Mouse (Mus musculus) lung, postnatal 0 days (tissue): ENCODE results near the gene Cask. TPM values are rescaled to one million over a fixed set of nuclear protein-coding genes. Genes with fewer than 3 reads are reported as not detected.
A peak's percentile ranks its signal among the peaks of the same experiment; 100 is the strongest.

Experiments
- ATAC-seq: fragments of 200-750 bp; cut with Nextera tagmentation; 2 replicates; pipeline ENCODE4 v1.8.0; 2017; ENCODE audit warnings: moderate library complexity
- DNase-seq: peaks from one replicate; pipeline ENCODE4 v3.0.0-alpha.2; 2016; ENCODE audit warnings: low spot score
- H3K27ac ChIP-seq: fragments of 300-500 bp; sonication (generic); 2 replicates; pipeline ENCODE4 v1.5.1; 2014; ENCODE audit warnings: antibody characterized with exemption, mild to moderate bottlenecking, low read length, mixed read lengths
- H3K27me3 ChIP-seq: fragments of 300-500 bp; sonication (generic); replicated peaks from 2 replicates; pipeline ENCODE4 v1.6.1; 2014; ENCODE audit warnings: low read length, mixed read lengths; ENCODE audit not compliant: insufficient read depth
- H3K36me3 ChIP-seq: fragments of 300-500 bp; sonication (generic); 2 replicates; pipeline ENCODE4 v1.6.1; 2014; ENCODE audit warnings: low read length, mixed read lengths; ENCODE audit not compliant: insufficient read depth
- H3K4me1 ChIP-seq: fragments of 300-500 bp; sonication (generic); 2 replicates; pipeline ENCODE4 v1.6.1; 2014; ENCODE audit warnings: antibody characterized with exemption, low read depth, low read length, mixed read lengths; ENCODE audit not compliant: insufficient read depth
- H3K4me2 ChIP-seq: fragments of 300-500 bp; sonication (generic); replicated peaks from 2 replicates; pipeline ENCODE4 v1.6.1; 2014; ENCODE audit warnings: low read depth, mild to moderate bottlenecking, low read length, moderate library complexity, mixed read lengths
- H3K4me3 ChIP-seq: fragments of 300-500 bp; sonication (generic); 2 replicates; pipeline ENCODE4 v1.5.1; 2014; ENCODE audit warnings: low read depth, low read length
- H3K9ac ChIP-seq: fragments of 300-500 bp; sonication (generic); replicated peaks from 2 replicates; pipeline ENCODE4 v1.6.1; 2014; ENCODE audit warnings: low read depth, mild to moderate bottlenecking
- H3K9me3 ChIP-seq: fragments of 300-500 bp; sonication (generic); 2 replicates; pipeline ENCODE4 v1.6.1; 2016; ENCODE audit warnings: low read length, mixed read lengths
- CTCF ChIP-seq: IDR thresholded peaks from 2 replicates; pipeline ENCODE4 v1.5.1; 2016; ENCODE audit warnings: antibody characterized with exemption, mild to moderate bottlenecking
- EP300 ChIP-seq: IDR thresholded peaks from 2 replicates; pipeline ENCODE4 v1.6.1; 2016; ENCODE audit warnings: antibody characterized with exemption, mild to moderate bottlenecking, control low read depth
- WGBS: fragments of 180-500 bp; shearing (Covaris S2); extraction: QIAGEN DNeasy Blood & Tissue Kit; methylation state at CpG from one replicate; pipeline ENCODE4 v1.1.7; 2014; 5-methylcytosine and 5-hydroxymethylcytosine counted together
- polyA plus RNA-seq: library from polyadenylated mRNA; unstranded; fragments of >200 nt; fragmentation: Nextera tagmentation; extraction: Ambion mirVana; gene quantifications from 2 replicates; pipeline ENCODE4 v1.2.1, GENCODE M21; 2015

Gene Cask
- polyA plus RNA-seq, 1 experiment from 2014 or later = 10.3 TPM

DNA sequence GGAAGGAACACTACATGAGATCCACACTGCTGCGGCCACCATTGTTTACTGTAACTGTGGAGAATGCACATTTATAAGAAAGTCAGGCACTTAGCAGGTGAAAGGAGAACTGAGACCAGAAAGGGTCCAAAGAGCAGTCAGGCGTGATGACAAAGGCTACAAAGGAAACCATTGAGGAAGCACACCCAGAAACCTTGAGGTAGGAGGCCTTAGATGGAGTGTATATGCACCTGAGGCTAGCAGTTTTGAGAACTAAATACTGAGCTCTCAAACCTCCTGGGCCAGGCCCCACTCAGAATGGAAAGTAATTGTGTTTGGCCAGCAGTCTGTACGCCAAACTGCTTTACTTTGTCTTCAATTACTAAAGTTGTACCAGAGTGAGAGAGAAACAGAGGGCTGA, 180.8 kb downstream of the Cask start:
- Histone ChIP-seq H3K4me3 (no peak overlapping the region), H3K4me2 (no peak overlapping the region), H3K9ac (no peak overlapping the region), H3K4me1 (no peaks in the 10 kb centered on the region), H3K36me3 (no peaks in the 10 kb centered on the region), H3K9me3 (no peaks in the 10 kb centered on the region), H3K27me3 (no peaks in the 10 kb centered on the region), H3K27ac (no peak overlapping the region)
- no peak for TF ChIP-seq EP300
- no peak for TF ChIP-seq CTCF
- WGBS = 77% methylated on average over 3 of the region's 3 CpGs
- DNase-seq (no peak), ATAC-seq (no peak)

DNA sequence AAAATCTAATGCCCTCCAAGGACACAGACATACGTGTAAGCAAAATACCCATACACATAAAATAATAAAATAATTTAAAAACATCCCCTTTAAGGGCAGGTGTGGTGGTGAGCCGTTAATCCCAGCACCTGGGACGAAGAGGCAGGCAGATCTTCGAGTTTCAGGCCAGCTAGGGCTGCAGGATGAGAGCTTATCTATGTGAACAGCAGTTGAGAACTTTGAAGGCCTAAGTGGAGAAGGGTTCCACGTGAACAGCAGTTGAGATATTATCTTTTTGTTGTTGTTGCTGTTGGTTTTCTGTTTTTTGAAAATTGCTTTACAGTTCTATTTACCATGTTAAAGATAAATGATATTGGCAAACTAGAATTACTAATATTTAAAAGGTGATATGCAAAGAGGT, 182.3 kb downstream of the Cask start:
- H3K9ac ChIP-seq = no peak overlapping the region
- H3K9me3 ChIP-seq = no peaks in the 10 kb centered on the region
- no peak overlapping the region for H3K4me2 ChIP-seq
- H3K27me3 ChIP-seq = no peaks in the 10 kb centered on the region
- WGBS = 72% methylated on average over 5 of the region's 5 CpGs
- TF ChIP-seq CTCF (no peak), EP300 (no peak)
- ATAC-seq = no peak
- H3K36me3 ChIP-seq = no peaks in the 10 kb centered on the region
- no peak overlapping the region for H3K4me3 ChIP-seq
- H3K27ac ChIP-seq = no peak overlapping the region
- no peak for DNase-seq
- H3K4me1 ChIP-seq = no peaks in the 10 kb centered on the region

DNA sequence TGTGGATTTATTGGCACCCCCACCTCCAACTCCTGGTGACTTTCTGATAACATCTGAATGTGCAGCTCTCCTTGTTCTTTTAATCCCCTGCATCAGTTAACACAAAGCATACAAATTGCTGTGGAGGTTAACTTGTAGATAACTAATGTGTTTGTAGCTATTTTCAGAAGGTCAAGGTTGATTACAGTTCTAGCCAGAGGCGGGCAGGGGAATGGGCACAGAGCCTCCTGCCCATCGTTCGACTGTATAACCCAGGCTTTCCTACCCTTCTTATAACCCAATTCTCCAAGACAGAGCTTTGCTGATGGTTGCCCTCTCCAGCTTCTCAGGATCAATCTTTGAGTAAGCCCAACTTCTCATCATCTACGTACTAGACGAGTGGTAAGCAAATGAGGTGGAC, 190.1 kb downstream of the Cask start, which contains the start of gene Gpr82:
Gene Gpr82, plus strand, starts transcription at position 301 of the 400 bp plus-strand sequence.
- DNase-seq (no peak), ATAC-seq (no peak)
- H3K4me1 ChIP-seq = no peaks in the 10 kb centered on the region
- no peak within 1 kb of the TSS for H3K9ac ChIP-seq
- H3K27ac ChIP-seq = no peak within 1 kb of the TSS
- H3K36me3 ChIP-seq = no peaks in the 10 kb centered on the region
- H3K27me3 ChIP-seq = no peaks in the 10 kb centered on the region
- TF ChIP-seq CTCF = no peak
- TF ChIP-seq EP300 = no peak
- no peak within 1 kb of the TSS for H3K4me3 ChIP-seq
- WGBS = 90% methylated on average over 5 of the region's 5 CpGs
- no peaks in the 10 kb centered on the region for H3K9me3 ChIP-seq
- H3K4me2 ChIP-seq = no peak within 1 kb of the TSS

DNA sequence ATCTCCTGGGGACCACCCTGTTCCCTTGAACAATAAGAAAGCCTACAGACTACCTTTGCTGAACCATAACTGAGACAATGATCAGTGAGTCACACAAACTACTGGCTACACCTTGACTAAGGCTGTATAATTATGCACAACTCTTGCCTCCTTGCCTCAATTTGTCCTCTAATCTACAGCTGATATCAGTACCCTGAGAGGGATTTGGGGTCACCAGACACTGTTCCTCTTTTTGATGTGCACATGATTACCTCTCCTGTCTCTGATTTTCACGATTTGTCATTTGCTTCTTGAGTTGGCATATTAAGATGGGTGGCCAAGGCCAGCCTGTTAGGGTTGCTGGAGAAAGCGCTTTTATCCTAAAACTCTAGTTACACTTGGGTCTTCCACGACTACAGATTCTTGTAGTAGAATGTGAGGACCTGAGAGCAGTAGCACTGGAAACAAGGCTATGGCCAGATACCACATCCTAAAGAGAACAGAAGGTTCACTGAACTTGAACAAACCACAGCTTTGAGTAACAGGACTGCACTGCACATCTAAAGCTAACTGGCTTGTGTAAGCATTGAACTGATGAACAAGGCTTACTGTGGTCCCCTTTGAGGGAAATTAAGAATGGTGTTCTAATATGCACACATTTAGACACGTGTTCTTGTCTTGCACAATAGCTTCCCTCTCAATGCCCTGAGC, 191.8 kb downstream of the Cask start:
- WGBS = 66% methylated on average over 4 of the region's 4 CpGs
- TF ChIP-seq CTCF (no peak), EP300 (no peak)
- Histone ChIP-seq H3K9ac (no peak overlapping the region), H3K27me3 (no peaks in the 10 kb centered on the region), H3K36me3 (no peaks in the 10 kb centered on the region), H3K9me3 (no peaks in the 10 kb centered on the region), H3K4me3 (no peak overlapping the region), H3K4me1 (no peaks in the 10 kb centered on the region; the same call in 1 of the 2 replicates), H3K27ac (no peak overlapping the region), H3K4me2 (no peak overlapping the region)
- ATAC-seq = no peak
- no peak for DNase-seq

DNA sequence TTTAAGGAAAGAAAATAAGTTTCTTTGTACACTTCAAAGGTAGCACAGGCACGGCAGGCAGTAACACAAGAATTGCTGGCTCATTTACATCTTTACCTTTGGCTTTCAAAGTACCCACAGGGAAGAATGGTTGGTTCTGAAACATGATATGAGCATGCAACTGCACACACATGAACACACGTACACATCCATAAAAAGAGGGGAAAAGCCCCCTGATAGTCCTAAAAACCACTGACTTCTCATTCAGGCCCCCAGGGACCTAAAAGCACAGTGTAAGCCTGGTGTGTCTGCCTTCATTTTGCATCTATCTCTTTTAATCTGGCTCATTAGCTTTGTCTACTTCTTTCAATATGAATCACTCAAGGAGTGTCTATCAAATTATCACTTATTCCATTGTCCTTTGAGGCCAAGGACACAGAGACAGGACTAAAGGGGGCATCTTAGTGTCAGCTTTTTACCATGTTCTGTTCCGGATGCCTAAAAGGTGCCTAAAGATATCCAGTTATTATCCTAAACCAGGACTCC, 192.5 kb downstream of the Cask start:
- ATAC-seq (no peak), DNase-seq (no peak)
- no peaks in the 10 kb centered on the region for H3K9me3 ChIP-seq
- no peak overlapping the region for H3K27ac ChIP-seq
- TF ChIP-seq CTCF (no peak), EP300 (no peak)
- no peaks in the 10 kb centered on the region for H3K36me3 ChIP-seq
- H3K27me3 ChIP-seq = no peaks in the 10 kb centered on the region
- H3K4me1 ChIP-seq = no peaks in the 10 kb centered on the region; the same call in 1 of the 2 replicates
- H3K9ac ChIP-seq = no peak overlapping the region
- H3K4me2 ChIP-seq = no peak overlapping the region
- no peak overlapping the region for H3K4me3 ChIP-seq
- WGBS = 91% methylated on average over 3 of the region's 3 CpGs

DNA sequence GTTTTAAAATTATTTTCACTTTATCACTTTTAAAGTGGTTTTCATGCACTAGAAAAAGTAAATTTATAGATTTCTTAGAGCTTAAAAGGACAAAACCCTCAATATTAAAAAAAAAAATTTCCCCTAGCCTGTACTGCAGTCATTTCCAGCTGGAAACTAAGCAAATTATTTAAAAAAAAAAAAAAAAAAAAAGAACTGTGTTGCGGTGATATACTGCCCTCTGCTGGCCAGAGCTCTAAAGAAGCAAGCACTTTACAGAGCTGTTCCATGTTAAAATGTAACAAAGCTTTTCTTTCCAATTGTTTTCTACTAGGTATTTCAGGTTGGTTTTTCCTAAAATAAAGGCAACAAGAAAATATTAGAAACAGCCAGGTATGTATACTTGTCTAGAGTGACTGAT, 194.4 kb downstream of the Cask start:
- DNase-seq = peak; percentile 73
- TF ChIP-seq CTCF (peak; percentile 68), EP300 (no peak)

More for the DNA sequence above, 194.4 kb downstream of the Cask start:
- no peak overlapping the region for H3K9ac ChIP-seq
- H3K36me3 ChIP-seq = no peaks in the 10 kb centered on the region
- H3K4me1 ChIP-seq = no peaks in the 10 kb centered on the region; the same call in 1 of the 2 replicates
- H3K27me3 ChIP-seq = no peaks in the 10 kb centered on the region
- H3K9me3 ChIP-seq = no peaks in the 10 kb centered on the region
- no peak for ATAC-seq
- no peak overlapping the region for H3K27ac ChIP-seq
- H3K4me3 ChIP-seq = no peak overlapping the region
- no peak overlapping the region for H3K4me2 ChIP-seq
- WGBS = 0% methylated on average over 1 of the region's 1 CpGs
